Mouse (Mus musculus): Measurements from ENCODE around the gene Slc2a3.

DNA sequence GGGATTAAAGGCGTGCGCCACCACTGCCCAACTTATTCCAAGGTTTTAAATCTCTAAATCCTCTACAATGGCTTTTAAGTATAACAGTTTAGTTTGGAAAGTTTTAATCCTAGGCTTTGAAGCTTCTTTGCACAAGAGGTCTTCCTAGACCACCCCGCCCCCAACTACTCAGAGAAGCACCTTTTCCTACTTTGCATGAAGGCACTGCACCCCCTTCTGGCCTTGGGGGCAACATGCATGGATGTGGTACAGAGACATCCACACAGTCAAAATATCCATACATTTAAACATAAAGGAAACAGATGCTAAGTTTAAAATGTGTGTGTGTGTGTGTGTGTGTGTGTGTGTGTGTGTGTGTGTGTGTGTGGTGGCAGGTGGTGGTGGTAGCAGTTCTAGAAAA, 16.6 kb downstream of the Slc2a3 start:
- TF ChIP-seq CTCF (IDR thresholded peaks at IDR 0.05; ENCODE audit: control insufficient read depth, insufficient read depth, insufficient read length), result peak; percentile 12
- no peak for TF ChIP-seq USF1 (IDR thresholded peaks at IDR 0.05; ENCODE audit: low read depth)
- TF ChIP-seq FOSL1 (IDR thresholded peaks at IDR 0.05; ENCODE audit: insufficient read depth, low read length, poor library complexity, severe bottlenecking), result no peak
